Mouse (Mus musculus): ENCODE measurements around the gene 1700061G19Rik. TPM values are rescaled to one million over a fixed set of nuclear protein-coding genes. Genes with fewer than 3 reads are reported as not detected.

Gene 1700061G19Rik
- total and polyA plus RNA-seq, 3 experiments, result 0.08 to 0.29 TPM; not detected in 1

DNA sequence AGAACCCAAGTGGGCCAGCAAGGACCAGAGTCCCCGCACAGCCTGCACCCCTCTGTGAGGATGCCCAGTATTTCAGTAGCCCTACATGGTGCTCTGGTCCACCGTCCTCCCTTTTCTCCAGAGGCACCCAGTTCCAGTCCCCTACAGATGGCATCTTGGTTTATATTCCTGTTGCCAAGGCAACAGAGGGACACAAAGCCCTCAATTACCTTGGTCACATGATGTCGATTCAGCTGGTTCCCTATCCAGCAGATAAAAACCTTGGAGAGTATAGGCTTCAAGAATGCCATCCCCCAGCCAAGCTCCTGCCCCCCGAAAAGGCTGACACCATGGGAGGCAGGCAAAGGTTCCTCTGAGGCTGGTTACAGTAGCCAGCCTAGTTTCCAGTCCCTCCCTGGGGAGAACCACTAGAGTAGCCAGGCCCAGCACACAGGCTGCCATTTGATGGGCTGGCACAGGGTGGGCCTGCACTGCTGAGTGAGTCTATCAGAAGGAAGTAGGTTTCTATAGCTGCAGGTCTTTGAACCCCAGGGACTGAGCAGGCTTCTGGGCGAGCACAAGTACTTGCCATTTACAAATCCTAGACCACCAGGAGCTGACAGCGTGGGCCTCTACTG is 21.3 kb downstream of the 1700061G19Rik start:
- in situ Hi-C loops (cut with MboI; ENCODE audit: low pct_ligation_motif_present, low pct_unique_long_range_greater_than_20kb, low sequenced_read_pairs) (no loop called here), dilution Hi-C loops (cut with MboI; ENCODE audit: extremely low pct_ligation_motif_present, extremely low pct_unique_long_range_greater_than_20kb, low sequenced_read_pairs) (no loop called here)
- Histone ChIP-seq H3K36me3 (replicated peaks in 1 of 2; ENCODE audit: control insufficient read depth in 1 of 2, insufficient read depth in 1 of 2, low read length in 1 of 2) (peaks cover 84 to 100% of the 10 kb centered on the region in 2 experiments), H3K4me2 (ENCODE audit: insufficient read depth, low read depth, poor library complexity, severe bottlenecking) (no peak overlapping the region), H3K4me1 (ENCODE audit: control insufficient read depth in 1 of 2, insufficient read depth in 2 of 2) (peaks cover 2 to 12% of the 10 kb centered on the region in 2 experiments; a peak in 3 of 4 replicates), H3K27ac (ENCODE audit: insufficient read depth, low read depth) (no peak overlapping the region), H3K79me2 (replicated peaks; ENCODE audit: control insufficient read depth, extremely low read depth, insufficient read depth, poor library complexity, severe bottlenecking) (no peaks in the 10 kb centered on the region), H3K9me3 (replicated peaks; ENCODE audit: low read length) (no peaks in the 10 kb centered on the region), H3K4me3 (replicated peaks in 1 of 3; ENCODE audit: low read depth in 2 of 3, low read length in 2 of 3, poor library complexity in 1 of 3) (no peak overlapping the region), H3K27me3 (replicated peaks) (no peaks in the 10 kb centered on the region), H3K9ac (ENCODE audit: insufficient read depth, low read depth) (no peak overlapping the region)
- DNase-seq (ENCODE audit: extremely low read depth), result no peak
- TF ChIP-seq MAFK (IDR thresholded peaks at IDR 0.05; ENCODE audit: insufficient replicate concordance, low read length), result no peak
- TF ChIP-seq JUND (conservative IDR thresholded peaks at IDR 0.05; ENCODE audit: low read depth, low read length), result no peak
- TF ChIP-seq JUN (IDR thresholded peaks at IDR 0.05; ENCODE audit: insufficient read depth, low read depth, low read length), result no peak
- no peak for TF ChIP-seq PAX5 (IDR thresholded peaks at IDR 0.05; ENCODE audit: low read length)
- no peak for TF ChIP-seq GABPA (IDR thresholded peaks at IDR 0.05; ENCODE audit: insufficient replicate concordance, low read depth, low read length)
- TF ChIP-seq SMC3 (IDR thresholded peaks at IDR 0.05; ENCODE audit: low read depth, low read length), result no peak
- no peak for TF ChIP-seq IRF4 (IDR thresholded peaks at IDR 0.05; ENCODE audit: low read depth, low read length)
- no peak for TF ChIP-seq HCFC1 (IDR thresholded peaks at IDR 0.05; ENCODE audit: low read depth, low read length)
- no peak for TF ChIP-seq MAZ (IDR thresholded peaks at IDR 0.05; ENCODE audit: low read depth, low read length)

DNA sequence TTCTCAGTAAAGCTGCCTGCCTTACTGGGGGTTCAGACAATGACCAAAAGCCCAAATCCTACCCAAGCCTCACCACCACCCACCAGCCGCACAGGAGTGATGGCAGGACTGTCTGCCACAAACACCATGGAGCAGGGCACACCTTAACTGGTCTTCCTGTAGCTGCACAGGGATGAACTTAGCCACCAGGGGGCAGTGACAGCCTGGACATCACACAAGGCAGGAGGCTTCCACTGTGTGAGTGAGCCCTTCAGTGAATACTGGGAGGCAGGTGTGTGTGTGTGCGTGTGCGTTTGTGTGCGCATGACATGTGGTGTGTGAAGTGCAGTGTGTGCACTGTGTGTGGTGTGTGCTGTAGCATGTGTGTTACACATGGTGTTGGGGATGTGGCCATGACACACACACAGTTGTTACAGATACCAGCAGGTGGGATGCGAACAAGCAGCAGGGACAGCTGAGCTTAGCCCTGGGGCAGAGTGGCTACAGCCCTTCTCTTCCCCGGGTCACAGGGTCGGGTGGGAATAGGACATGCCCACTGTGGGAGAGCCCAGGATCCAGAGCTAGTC is 22.4 kb downstream of the 1700061G19Rik start:
- DNase-seq (ENCODE audit: extremely low read depth), result peak; percentile 77
- in situ Hi-C loops (cut with MboI; ENCODE audit: low pct_ligation_motif_present, low pct_unique_long_range_greater_than_20kb, low sequenced_read_pairs) (no loop called here), dilution Hi-C loops (cut with MboI; ENCODE audit: extremely low pct_ligation_motif_present, extremely low pct_unique_long_range_greater_than_20kb, low sequenced_read_pairs) (no loop called here)
- Histone ChIP-seq H3K27ac (ENCODE audit: insufficient read depth, low read depth) (no peak overlapping the region), H3K4me1 (ENCODE audit: control insufficient read depth in 1 of 2, insufficient read depth in 2 of 2) (peaks cover 2 to 12% of the 10 kb centered on the region in 2 experiments; a peak in 3 of 4 replicates), H3K4me3 (replicated peaks in 1 of 3; ENCODE audit: low read depth in 2 of 3, low read length in 2 of 3, poor library complexity in 1 of 3) (no peak overlapping the region), H3K4me2 (ENCODE audit: insufficient read depth, low read depth, poor library complexity, severe bottlenecking) (no peak overlapping the region), H3K79me2 (replicated peaks; ENCODE audit: control insufficient read depth, extremely low read depth, insufficient read depth, poor library complexity, severe bottlenecking) (no peaks in the 10 kb centered on the region), H3K36me3 (replicated peaks in 1 of 2; ENCODE audit: control insufficient read depth in 1 of 2, insufficient read depth in 1 of 2, low read length in 1 of 2) (peaks cover 87 to 100% of the 10 kb centered on the region in 2 experiments), H3K9ac (ENCODE audit: insufficient read depth, low read depth) (no peak overlapping the region), H3K9me3 (replicated peaks; ENCODE audit: low read length) (no peaks in the 10 kb centered on the region), H3K27me3 (replicated peaks) (no peaks in the 10 kb centered on the region)
- TF ChIP-seq E2F4 (IDR thresholded peaks at IDR 0.05; ENCODE audit: insufficient replicate concordance, low read depth, low read length) (no peak), SMC3 (IDR thresholded peaks at IDR 0.05; ENCODE audit: low read depth, low read length) (peak; percentile 89), GABPA (IDR thresholded peaks at IDR 0.05; ENCODE audit: insufficient replicate concordance, low read depth, low read length) (no peak), POLR2AphosphoS2 (IDR thresholded peaks at IDR 0.05; ENCODE audit: low read depth, low read length) (no peak), BHLHE40 (IDR thresholded peaks at IDR 0.05; ENCODE audit: low read depth, low read length) (no peak; the same call in 1 of the 2 replicates), ETS1 (conservative IDR thresholded peaks at IDR 0.05; ENCODE audit: low read depth, low read length) (no peak), ZC3H11A (IDR thresholded peaks at IDR 0.05; ENCODE audit: low read depth, low read length) (0 out of 2 replicates have a peak, but pooled peaks have one; percentile 6), TBP (conservative IDR thresholded peaks at IDR 0.05; ENCODE audit: low read depth, low read length) (no peak), PAX5 (IDR thresholded peaks at IDR 0.05; ENCODE audit: low read length) (no peak), MXI1 (IDR thresholded peaks at IDR 0.05; ENCODE audit: low read depth, low read length) (no peak), MAZ (IDR thresholded peaks at IDR 0.05; ENCODE audit: low read depth, low read length) (no peak), POLR2A (IDR thresholded peaks at IDR 0.05; ENCODE audit: low read depth, low read length) (no peak), JUN (IDR thresholded peaks at IDR 0.05; ENCODE audit: insufficient read depth, low read depth, low read length) (no peak), MYC (IDR thresholded peaks at IDR 0.05; ENCODE audit: low read depth, low read length) (no peak), MAX (IDR thresholded peaks at IDR 0.05; ENCODE audit: low read length) (peak; percentile 38; the same call in 1 of the 2 replicates), ZMIZ1 (IDR thresholded peaks at IDR 0.05; ENCODE audit: low read depth, low read length) (no peak), ELF1 (IDR thresholded peaks at IDR 0.05; ENCODE audit: low read depth, low read length) (no peak), IRF4 (IDR thresholded peaks at IDR 0.05; ENCODE audit: low read depth, low read length) (peak; percentile 28; the same call in 1 of the 2 replicates), NRF1 (IDR thresholded peaks at IDR 0.05; ENCODE audit: low read depth, low read length) (no peak), MEF2A (IDR thresholded peaks at IDR 0.05; ENCODE audit: borderline replicate concordance, low read depth, low read length) (no peak), UBTF (IDR thresholded peaks at IDR 0.05; ENCODE audit: low read depth, low read length) (no peak), USF1 (IDR thresholded peaks at IDR 0.05; ENCODE audit: low read depth, low read length) (no peak), CHD2 (IDR thresholded peaks at IDR 0.05; ENCODE audit: low read length) (no peak), ZKSCAN1 (IDR thresholded peaks at IDR 0.05; ENCODE audit: borderline replicate concordance, low read depth, low read length) (no peak), CTCF (conservative IDR thresholded peaks at IDR 0.05 in 1 of 2, IDR thresholded peaks at IDR 0.05 in 1 of 2; ENCODE audit: low read depth in 2 of 2, low read length in 2 of 2) (peak; percentile 64 to 88; a peak in 3 of 4 replicates), KAT2A (IDR thresholded peaks at IDR 0.05; ENCODE audit: insufficient replicate concordance, low read length) (no peak), ZNF384 (IDR thresholded peaks at IDR 0.05; ENCODE audit: low read depth, low read length) (no peak)

Measured in CH12.LX (cell line).